Mouse (Mus musculus): Measurements from ENCODE around the gene Rps15a. TPM values are rescaled to one million over a fixed set of nuclear protein-coding genes. Genes with fewer than 3 reads are reported as not detected.

The Rps15a gene
- polyA plus RNA-seq, 1 experiment from 2014 or later, result 815 TPM

GRCm38 (mm10) chr7:118111128-118111527 is 4.9 kb downstream of the Rps15a start:
- no peak for ATAC-seq (ENCODE audit: insufficient number of reproducible peaks, low FRiP score, low TSS enrichment, low read depth)
- H3K4me3 ChIP-seq, result peak overlapping the region; percentile 5; the same call in 1 of the 2 replicates
- no peaks in the 10 kb centered on the region for H3K9me3 ChIP-seq
- H3K9ac ChIP-seq, result no peak overlapping the region
- H3K36me3 ChIP-seq, result peaks cover 80% of the 10 kb centered on the region
- peaks cover 38% of the 10 kb centered on the region for H3K4me1 ChIP-seq
- 0 out of 2 replicates have a peak overlapping the region, but pooled peaks have one; percentile 4 for H3K4me2 ChIP-seq
- WGBS, result 69% methylated on average over 3 of the region's 3 CpGs
- H3K27ac ChIP-seq, result no peak overlapping the region
- no peaks in the 10 kb centered on the region for H3K27me3 ChIP-seq

DNA sequence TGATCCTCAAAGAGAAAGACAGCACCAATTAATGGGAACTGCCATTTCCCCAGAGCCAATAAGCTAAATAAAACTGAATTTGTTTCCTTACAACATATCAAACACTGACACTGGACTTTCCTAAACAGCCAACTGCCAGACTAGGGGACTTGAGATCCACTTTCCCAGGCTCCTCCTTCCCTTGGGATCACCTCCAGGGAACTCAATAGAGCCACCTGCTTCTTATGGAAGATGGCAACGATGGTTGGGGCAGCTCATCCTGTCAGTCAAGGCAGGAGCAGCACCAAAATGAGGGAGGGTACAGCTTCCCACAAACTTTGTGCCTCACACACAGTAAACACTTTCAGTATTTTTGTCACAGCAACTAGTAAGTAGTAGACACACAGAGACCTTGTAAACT is 8.3 kb downstream of the Rps15a start:
- H3K4me1 ChIP-seq, result peaks cover 26% of the 10 kb centered on the region
- no peak for ATAC-seq (ENCODE audit: insufficient number of reproducible peaks, low FRiP score, low TSS enrichment, low read depth)

GRCm38 (mm10) chr7:118104458-118105052 is 11.4 kb downstream of the Rps15a start:
- Histone ChIP-seq H3K4me2 (no peak overlapping the region), H3K9ac (no peak overlapping the region), H3K27me3 (no peaks in the 10 kb centered on the region), H3K4me3 (no peak overlapping the region), H3K9me3 (no peaks in the 10 kb centered on the region), H3K4me1 (peaks cover 9% of the 10 kb centered on the region; the same call in 1 of the 2 replicates), H3K27ac (no peak overlapping the region), H3K36me3 (peaks cover 52% of the 10 kb centered on the region)
- WGBS, result 77% methylated on average over 5 of the region's 5 CpGs
- no peak for ATAC-seq (ENCODE audit: insufficient number of reproducible peaks, low FRiP score, low TSS enrichment, low read depth)

More for the DNA sequence above, 8.3 kb downstream of the Rps15a start:
- Histone ChIP-seq H3K27me3 (no peaks in the 10 kb centered on the region), H3K36me3 (peaks cover 78% of the 10 kb centered on the region), H3K27ac (no peak overlapping the region), H3K9me3 (no peaks in the 10 kb centered on the region), H3K9ac (no peak overlapping the region), H3K4me3 (no peak overlapping the region), H3K4me2 (no peak overlapping the region)
- 76% methylated on average over 1 of the region's 1 CpGs for WGBS

DNA sequence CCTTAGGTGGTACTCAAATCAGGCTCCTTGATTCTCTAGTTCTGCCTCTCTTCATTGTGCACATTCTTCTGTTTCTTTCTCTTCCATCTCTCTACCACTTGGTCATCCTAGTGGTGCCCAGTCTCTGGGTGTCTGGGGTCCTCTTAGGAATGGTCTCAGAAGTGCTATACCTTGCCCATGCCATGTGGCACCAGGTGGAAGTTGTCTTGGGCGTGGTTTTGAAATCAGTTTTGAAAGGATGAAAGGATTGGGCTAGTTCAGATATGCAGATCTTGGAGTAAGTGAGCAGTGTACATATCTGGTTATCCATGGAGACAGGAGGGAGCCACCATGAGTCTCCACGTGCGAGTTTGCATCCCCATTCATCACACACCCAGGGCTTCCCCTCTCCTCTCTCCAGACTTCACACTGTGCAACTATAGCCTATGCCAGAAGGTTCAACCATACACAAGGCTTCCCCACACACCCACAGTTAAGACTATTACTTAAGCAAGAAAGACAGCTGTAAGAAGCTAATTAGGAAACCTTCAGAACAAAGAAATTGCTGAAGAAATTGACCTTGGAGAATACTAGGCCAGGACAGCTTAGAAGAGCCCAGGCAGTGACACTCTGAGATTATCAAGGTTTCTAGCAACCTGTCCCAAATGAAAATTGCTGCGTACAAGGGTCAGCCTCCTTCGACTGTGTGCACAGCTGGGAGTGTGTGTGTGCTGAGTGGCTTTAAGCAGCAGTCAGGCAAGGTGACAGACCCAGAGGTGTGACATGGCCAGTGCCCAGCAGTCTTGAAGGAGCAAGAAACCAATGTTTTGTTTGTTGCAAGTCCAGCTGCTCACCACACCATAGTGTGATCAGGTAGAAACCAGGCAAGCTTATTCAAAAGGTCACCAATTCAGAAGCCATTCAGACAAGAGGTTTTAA is 12.3 kb downstream of the Rps15a start:
- Histone ChIP-seq H3K4me2 (no peak overlapping the region), H3K9ac (no peak overlapping the region), H3K4me1 (peaks cover 9% of the 10 kb centered on the region; the same call in 1 of the 2 replicates), H3K4me3 (no peak overlapping the region), H3K27me3 (no peaks in the 10 kb centered on the region), H3K36me3 (peaks cover 44% of the 10 kb centered on the region), H3K9me3 (no peaks in the 10 kb centered on the region), H3K27ac (0 out of 2 replicates have a peak overlapping the region, but pooled peaks have one; percentile 44)
- 47% methylated on average over 5 of the region's 5 CpGs for WGBS
- ATAC-seq (ENCODE audit: insufficient number of reproducible peaks, low FRiP score, low TSS enrichment, low read depth), result no peak

DNA sequence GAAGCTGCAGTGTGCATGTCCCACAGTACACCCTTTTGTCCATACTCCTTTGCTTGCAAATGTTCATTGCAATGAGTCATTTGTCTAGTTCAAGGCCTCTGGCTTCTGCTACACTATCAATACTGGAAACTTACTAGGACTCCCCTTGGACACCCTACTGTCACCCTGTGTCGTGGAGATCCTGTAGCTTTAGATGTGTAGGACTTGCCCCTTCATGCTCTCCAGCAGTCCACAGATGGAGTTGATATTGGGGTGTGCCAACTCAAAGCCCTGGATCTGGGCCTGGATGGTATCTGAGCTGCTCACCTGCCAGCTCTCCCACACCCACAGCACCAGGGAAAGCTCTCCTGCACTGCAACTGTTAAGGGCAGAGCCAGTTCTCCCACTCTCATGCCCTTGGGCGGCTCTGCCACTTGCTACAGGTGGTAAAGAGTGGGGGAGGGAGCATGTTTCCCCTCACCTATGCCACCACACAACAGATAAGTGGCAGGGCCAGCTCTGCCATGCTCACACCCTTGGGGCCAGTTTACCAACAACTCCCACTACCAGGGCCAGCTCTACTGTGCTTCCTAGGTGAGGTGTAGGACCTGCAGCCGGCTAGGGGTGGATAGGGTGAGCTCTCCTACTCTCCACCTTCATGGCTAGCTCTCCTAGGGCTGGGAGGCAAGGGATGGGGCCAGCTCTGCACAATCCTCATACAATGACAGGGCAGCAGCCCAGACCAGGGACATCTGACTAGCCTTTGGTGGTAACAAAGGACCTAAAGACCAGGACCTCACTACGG is 13.1 kb downstream of the Rps15a start:
- peaks cover 35% of the 10 kb centered on the region for H3K36me3 ChIP-seq
- H3K4me1 ChIP-seq, result peaks cover 9% of the 10 kb centered on the region; the same call in 1 of the 2 replicates
- H3K4me2 ChIP-seq, result no peak overlapping the region
- H3K27ac ChIP-seq, result peak overlapping the region; percentile 44; the same call in 1 of the 2 replicates
- no peak for ATAC-seq (ENCODE audit: insufficient number of reproducible peaks, low FRiP score, low TSS enrichment, low read depth)
- H3K9me3 ChIP-seq, result no peaks in the 10 kb centered on the region
- no peak overlapping the region for H3K9ac ChIP-seq
- 36% methylated on average over 4 of the region's 4 CpGs for WGBS
- H3K4me3 ChIP-seq, result no peak overlapping the region
- H3K27me3 ChIP-seq, result no peaks in the 10 kb centered on the region

DNA sequence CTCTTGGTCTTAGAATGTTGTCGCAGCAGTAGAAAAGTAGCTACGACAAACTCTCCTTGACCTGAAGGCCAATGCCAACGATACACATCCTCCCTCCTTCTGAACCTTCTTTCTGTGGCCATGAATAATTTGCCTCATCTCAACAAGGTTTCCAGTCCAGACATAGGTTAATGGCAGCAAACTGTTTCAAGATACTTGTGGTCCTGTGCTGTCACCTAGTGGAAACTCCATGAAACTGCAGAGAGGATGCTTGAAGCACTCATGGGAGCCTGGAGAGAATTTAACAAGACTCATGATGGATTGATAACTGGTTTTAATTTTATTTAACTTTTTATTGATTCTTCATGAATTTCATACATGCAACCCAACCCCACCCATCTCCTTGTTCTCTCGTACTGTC is 13.8 kb downstream of the Rps15a start:
- Histone ChIP-seq H3K4me2 (no peak overlapping the region), H3K36me3 (peaks cover 29% of the 10 kb centered on the region), H3K27ac (no peak overlapping the region), H3K4me3 (no peak overlapping the region), H3K27me3 (no peaks in the 10 kb centered on the region), H3K9me3 (no peaks in the 10 kb centered on the region), H3K9ac (no peak overlapping the region), H3K4me1 (peaks cover 9% of the 10 kb centered on the region; the same call in 1 of the 2 replicates)
- no peak for ATAC-seq (ENCODE audit: insufficient number of reproducible peaks, low FRiP score, low TSS enrichment, low read depth)
- 50% methylated on average over 4 of the region's 4 CpGs for WGBS

GRCm38 (mm10) chr7:118097615-118098014 is 18.4 kb downstream of the Rps15a start:
- no peaks in the 10 kb centered on the region for H3K36me3 ChIP-seq
- no peak overlapping the region for H3K9ac ChIP-seq
- H3K4me3 ChIP-seq, result no peak overlapping the region
- no peak for ATAC-seq (ENCODE audit: insufficient number of reproducible peaks, low FRiP score, low TSS enrichment, low read depth)
- no peaks in the 10 kb centered on the region for H3K27me3 ChIP-seq
- H3K4me2 ChIP-seq, result no peak overlapping the region
- WGBS, result 68% methylated on average over 7 of the region's 7 CpGs
- no peak overlapping the region for H3K27ac ChIP-seq
- 0 out of 2 replicates have a peak, but pooled peaks cover under 1% of the 10 kb centered on the region for H3K4me1 ChIP-seq
- no peaks in the 10 kb centered on the region for H3K9me3 ChIP-seq

DNA sequence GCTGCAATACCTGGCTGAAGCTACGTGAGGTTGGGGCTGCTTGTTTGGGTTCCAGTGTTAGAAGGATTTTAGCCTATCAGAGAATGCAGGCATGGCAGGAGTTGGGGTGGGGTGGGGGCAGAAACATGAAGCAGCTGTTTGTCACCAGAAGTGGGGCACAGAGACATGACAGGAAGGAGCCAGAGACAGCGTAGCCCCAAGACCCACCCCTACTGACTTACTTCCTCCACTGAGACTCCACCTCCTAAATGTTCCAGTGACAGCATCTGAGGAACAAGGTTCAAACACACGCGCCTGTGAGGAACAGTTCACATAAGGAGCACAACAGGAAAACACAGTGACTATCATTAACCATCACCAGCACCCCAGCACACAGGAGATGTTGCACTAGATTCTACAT is 36.0 kb downstream of the Rps15a start:
- no peak overlapping the region for H3K4me3 ChIP-seq
- H3K9me3 ChIP-seq, result no peaks in the 10 kb centered on the region
- H3K27ac ChIP-seq, result no peak overlapping the region
- no peak overlapping the region for H3K4me2 ChIP-seq
- no peak for ATAC-seq (ENCODE audit: insufficient number of reproducible peaks, low FRiP score, low TSS enrichment, low read depth)
- no peaks in the 10 kb centered on the region for H3K4me1 ChIP-seq
- no peaks in the 10 kb centered on the region for H3K36me3 ChIP-seq
- 76% methylated on average over 4 of the region's 4 CpGs for WGBS
- H3K9ac ChIP-seq, result no peak overlapping the region
- H3K27me3 ChIP-seq, result no peaks in the 10 kb centered on the region

DNA sequence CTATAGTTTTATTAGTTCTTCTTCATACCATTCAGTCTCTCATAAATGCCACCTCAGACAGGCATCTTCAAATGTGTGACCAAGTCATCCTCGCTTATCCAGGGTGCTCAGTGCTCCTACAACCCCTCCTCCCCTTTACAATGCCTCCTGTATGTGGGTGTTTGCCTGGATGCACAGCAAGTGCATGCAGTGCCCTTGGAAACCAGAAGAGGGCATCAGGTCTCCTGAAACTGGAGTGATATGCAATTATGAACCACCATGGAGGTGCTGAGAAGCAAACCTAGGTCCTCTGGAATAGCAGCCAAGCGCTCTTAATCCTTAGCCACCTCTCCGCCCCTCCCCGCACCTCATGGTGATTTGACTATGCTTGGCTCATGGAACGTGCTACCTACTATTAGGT is 36.9 kb downstream of the Rps15a start:
- ATAC-seq (ENCODE audit: insufficient number of reproducible peaks, low FRiP score, low TSS enrichment, low read depth), result no peak
- WGBS, result 89% methylated on average over 5 of the region's 5 CpGs

DNA sequence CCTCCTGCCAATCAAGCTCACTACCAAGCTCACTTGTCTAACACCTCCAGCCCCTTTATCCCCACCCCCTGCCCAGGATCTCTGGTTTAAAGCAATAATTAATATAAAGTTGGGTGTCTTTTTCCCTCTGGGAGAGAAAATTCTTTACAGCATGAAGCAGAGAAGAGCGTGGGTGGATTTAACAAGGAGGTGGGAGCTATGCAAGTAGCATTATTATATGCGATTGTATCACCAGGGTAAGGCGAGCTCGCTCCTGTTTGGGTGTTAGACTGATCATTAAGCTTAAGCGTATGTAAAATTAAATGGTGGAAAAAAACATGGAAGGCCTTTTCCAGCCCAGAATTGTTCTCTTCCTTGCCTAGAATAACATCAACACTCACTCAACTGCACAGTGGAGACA is 48.7 kb downstream of the Rps15a start:
- 91% methylated on average over 5 of the region's 5 CpGs for WGBS
- Histone ChIP-seq H3K4me3 (no peak overlapping the region), H3K4me2 (no peak overlapping the region), H3K36me3 (no peaks in the 10 kb centered on the region), H3K27ac (no peak overlapping the region), H3K9me3 (no peaks in the 10 kb centered on the region), H3K27me3 (no peaks in the 10 kb centered on the region), H3K9ac (no peak overlapping the region), H3K4me1 (no peaks in the 10 kb centered on the region)
- no peak for ATAC-seq (ENCODE audit: insufficient number of reproducible peaks, low FRiP score, low TSS enrichment, low read depth)

More for the DNA sequence above, 36.9 kb downstream of the Rps15a start:
- no peaks in the 10 kb centered on the region for H3K9me3 ChIP-seq
- no peaks in the 10 kb centered on the region for H3K4me1 ChIP-seq
- no peak overlapping the region for H3K27ac ChIP-seq
- no peaks in the 10 kb centered on the region for H3K27me3 ChIP-seq
- H3K4me3 ChIP-seq, result no peak overlapping the region
- no peak overlapping the region for H3K9ac ChIP-seq
- H3K36me3 ChIP-seq, result no peaks in the 10 kb centered on the region
- no peak overlapping the region for H3K4me2 ChIP-seq

DNA sequence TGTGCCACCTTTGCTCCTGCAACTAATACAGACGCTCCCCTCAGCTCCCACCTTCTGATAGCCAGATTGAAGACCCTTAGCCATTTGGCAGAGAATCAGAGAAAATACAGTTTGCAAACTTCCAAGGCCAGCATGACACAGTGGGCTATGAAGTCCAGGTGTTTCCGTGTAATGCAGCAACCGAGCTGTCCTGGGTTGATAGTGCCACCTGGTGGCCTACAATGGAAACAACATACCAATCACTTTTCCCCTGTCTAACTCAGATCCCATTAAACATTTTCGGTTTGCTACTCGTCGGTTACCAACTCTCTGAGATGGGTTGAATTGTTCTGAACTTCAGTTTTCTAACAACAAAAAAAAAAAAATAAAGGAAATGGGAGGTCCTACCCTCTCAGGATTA is 59.7 kb downstream of the Rps15a start:
- ATAC-seq (ENCODE audit: insufficient number of reproducible peaks, low FRiP score, low TSS enrichment, low read depth), result no peak
- no peak overlapping the region for H3K27ac ChIP-seq
- H3K9ac ChIP-seq, result no peak overlapping the region
- no peak overlapping the region for H3K4me3 ChIP-seq
- WGBS, result 78% methylated on average over 6 of the region's 6 CpGs
- no peaks in the 10 kb centered on the region for H3K4me1 ChIP-seq
- H3K27me3 ChIP-seq, result no peaks in the 10 kb centered on the region
- H3K9me3 ChIP-seq, result no peaks in the 10 kb centered on the region
- no peak overlapping the region for H3K4me2 ChIP-seq
- H3K36me3 ChIP-seq, result no peaks in the 10 kb centered on the region
